Mouse (Mus musculus) lung, embryonic 16.5 days (tissue): ENCODE results near the gene Cdc20b. TPM values are rescaled to one million over a fixed set of nuclear protein-coding genes. Genes with fewer than 3 reads are reported as not detected.

ENCODE experiments used
- ATAC-seq: fragments of 200-750 bp; cut with Nextera tagmentation; 2 replicates; pipeline ENCODE4 v1.8.0; 2017; ENCODE audit warnings: low read depth, mild to moderate bottlenecking, moderate library complexity
- H3K27ac ChIP-seq: fragments of 300-500 bp; sonication (generic); 2 replicates; pipeline ENCODE4 v1.5.1; 2014; ENCODE audit warnings: mild to moderate bottlenecking, control low read depth, low read length
- H3K27me3 ChIP-seq: fragments of 300-500 bp; sonication (generic); 2 replicates; pipeline ENCODE4 v1.6.1; 2014; ENCODE audit warnings: low read depth, low read length, mixed read lengths; ENCODE audit not compliant: control insufficient read depth, insufficient read depth
- H3K36me3 ChIP-seq: fragments of 300-500 bp; sonication (generic); 2 replicates; pipeline ENCODE4 v1.6.1; 2014; ENCODE audit warnings: low read length; ENCODE audit not compliant: control insufficient read depth, insufficient read depth
- H3K4me1 ChIP-seq: fragments of 300-500 bp; sonication (generic); replicated peaks from 2 replicates; pipeline ENCODE4 v1.6.1; 2014; ENCODE audit warnings: low read length, mixed read lengths; ENCODE audit not compliant: control insufficient read depth, insufficient read depth
- H3K4me2 ChIP-seq: fragments of 300-500 bp; sonication (generic); 2 replicates; pipeline ENCODE4 v1.6.1; 2014; ENCODE audit warnings: low read depth, low read length, control low read depth
- H3K4me3 ChIP-seq: fragments of 300-500 bp; sonication (generic); 2 replicates; pipeline ENCODE4 v1.5.1; 2014; ENCODE audit warnings: mild to moderate bottlenecking, low read length, control low read depth
- H3K9ac ChIP-seq: fragments of 300-500 bp; sonication (generic); 2 replicates; pipeline ENCODE4 v1.6.1; 2014; ENCODE audit warnings: low read length, control low read depth
- H3K9me3 ChIP-seq: fragments of 300-500 bp; sonication (generic); 2 replicates; pipeline ENCODE4 v1.6.1; 2016; ENCODE audit warnings: low read length; ENCODE audit not compliant: control insufficient read depth
- WGBS: fragments of 180-500 bp; shearing (Covaris S2); extraction: QIAGEN DNeasy Blood & Tissue Kit; methylation state at CpG from one replicate; pipeline ENCODE4 v1.1.7; 2014; 5-methylcytosine and 5-hydroxymethylcytosine counted together
- polyA plus RNA-seq: library from polyadenylated mRNA; unstranded; fragments of >200 nt; fragmentation: Nextera tagmentation; extraction: Ambion mirVana; gene quantifications from 2 replicates; pipeline ENCODE4 v1.2.1, GENCODE M21; 2015

The Cdc20b gene
- polyA plus RNA-seq, 1 experiment from 2014 or later, result 4.6 TPM

DNA sequence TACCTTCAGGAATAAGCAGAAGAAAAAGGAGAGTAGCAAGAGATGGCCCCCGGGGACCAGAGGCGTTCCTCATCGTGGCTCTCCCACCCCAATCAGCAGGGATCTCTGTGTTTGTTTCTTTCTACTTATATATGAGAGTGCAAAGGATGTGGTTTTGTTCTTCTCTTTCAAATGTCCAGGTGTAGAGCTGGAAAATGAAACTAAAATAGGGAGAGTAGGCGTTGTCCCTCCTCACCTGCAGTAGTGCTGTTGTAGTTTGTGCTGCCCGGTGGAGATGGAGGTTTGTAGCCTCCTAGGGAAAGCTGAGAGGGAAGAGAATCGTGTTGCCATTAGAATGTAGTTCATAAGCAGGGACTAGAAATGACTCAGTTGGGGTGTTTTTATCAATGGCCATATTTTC lies 66.0 kb downstream of the Cdc20b start, which contains the start of gene Gzma:
Gene Gzma (minus strand): TSS at position 103 of the 400 bp plus-strand sequence.
- Histone ChIP-seq H3K27me3 (no peaks in the 10 kb centered on the region), H3K4me3 (no peak within 1 kb of the TSS), H3K27ac (no peak within 1 kb of the TSS), H3K36me3 (no peaks in the 10 kb centered on the region), H3K9ac (no peak within 1 kb of the TSS), H3K9me3 (no peaks in the 10 kb centered on the region), H3K4me1 (no peaks in the 10 kb centered on the region), H3K4me2 (no peak within 1 kb of the TSS)
- WGBS, result 79% methylated on average over 6 of the region's 6 CpGs
- no peak for ATAC-seq

- no peak overlapping the region for H3K4me3 ChIP-seq
- H3K4me2 ChIP-seq, result no peak overlapping the region
- no peak for ATAC-seq
- no peaks in the 10 kb centered on the region for H3K27me3 ChIP-seq
- H3K4me1 ChIP-seq, result no peaks in the 10 kb centered on the region
- 58% methylated on average over 10 of the region's 10 CpGs for WGBS
- no peaks in the 10 kb centered on the region for H3K36me3 ChIP-seq
- H3K27ac ChIP-seq, result no peak overlapping the region
- H3K9me3 ChIP-seq, result no peaks in the 10 kb centered on the region
- H3K9ac ChIP-seq, result no peak overlapping the region
These were observed 66.9 kb downstream of the Cdc20b start for GRCm38 (mm10) chr13:113101804-113102203.

DNA sequence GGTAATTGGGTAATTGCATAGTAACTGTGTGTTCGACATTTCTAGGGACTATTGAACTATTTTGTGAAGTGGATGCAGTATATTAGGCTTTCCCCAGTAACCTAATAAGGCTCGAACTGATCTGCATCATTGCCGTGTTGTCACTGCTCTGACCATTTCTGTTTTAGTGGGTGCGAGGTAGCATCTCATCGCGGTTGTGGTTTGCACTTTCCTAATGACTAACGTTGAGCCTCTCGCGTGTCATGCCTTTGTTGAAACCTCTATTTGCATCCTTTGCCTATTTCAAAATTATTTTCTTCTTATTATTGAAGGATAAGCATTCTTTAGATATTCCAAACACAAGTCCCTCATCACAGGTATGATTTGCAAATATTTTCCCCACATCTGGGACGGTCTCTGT lies 69.8 kb downstream of the Cdc20b start:
- ATAC-seq, result no peak
- WGBS, result 88% methylated on average over 10 of the region's 10 CpGs

GRCm38 (mm10) chr13:113118977-113119376 lies 84.1 kb downstream of the Cdc20b start:
- H3K4me2 ChIP-seq, result no peak overlapping the region
- no peaks in the 10 kb centered on the region for H3K27me3 ChIP-seq
- ATAC-seq, result peak; percentile 65
- H3K4me1 ChIP-seq, result no peaks in the 10 kb centered on the region
- no peaks in the 10 kb centered on the region for H3K9me3 ChIP-seq
- WGBS, result 16% methylated on average over 4 of the region's 4 CpGs
- no peak overlapping the region for H3K9ac ChIP-seq
- H3K36me3 ChIP-seq, result no peaks in the 10 kb centered on the region
- no peak overlapping the region for H3K27ac ChIP-seq
- H3K4me3 ChIP-seq, result no peak overlapping the region

More for the DNA sequence above, 69.8 kb downstream of the Cdc20b start:
- no peaks in the 10 kb centered on the region for H3K36me3 ChIP-seq
- H3K9me3 ChIP-seq, result no peaks in the 10 kb centered on the region
- no peak overlapping the region for H3K9ac ChIP-seq
- H3K27me3 ChIP-seq, result no peaks in the 10 kb centered on the region
- H3K4me1 ChIP-seq, result no peaks in the 10 kb centered on the region
- no peak overlapping the region for H3K4me3 ChIP-seq
- H3K27ac ChIP-seq, result no peak overlapping the region
- H3K4me2 ChIP-seq, result no peak overlapping the region

DNA sequence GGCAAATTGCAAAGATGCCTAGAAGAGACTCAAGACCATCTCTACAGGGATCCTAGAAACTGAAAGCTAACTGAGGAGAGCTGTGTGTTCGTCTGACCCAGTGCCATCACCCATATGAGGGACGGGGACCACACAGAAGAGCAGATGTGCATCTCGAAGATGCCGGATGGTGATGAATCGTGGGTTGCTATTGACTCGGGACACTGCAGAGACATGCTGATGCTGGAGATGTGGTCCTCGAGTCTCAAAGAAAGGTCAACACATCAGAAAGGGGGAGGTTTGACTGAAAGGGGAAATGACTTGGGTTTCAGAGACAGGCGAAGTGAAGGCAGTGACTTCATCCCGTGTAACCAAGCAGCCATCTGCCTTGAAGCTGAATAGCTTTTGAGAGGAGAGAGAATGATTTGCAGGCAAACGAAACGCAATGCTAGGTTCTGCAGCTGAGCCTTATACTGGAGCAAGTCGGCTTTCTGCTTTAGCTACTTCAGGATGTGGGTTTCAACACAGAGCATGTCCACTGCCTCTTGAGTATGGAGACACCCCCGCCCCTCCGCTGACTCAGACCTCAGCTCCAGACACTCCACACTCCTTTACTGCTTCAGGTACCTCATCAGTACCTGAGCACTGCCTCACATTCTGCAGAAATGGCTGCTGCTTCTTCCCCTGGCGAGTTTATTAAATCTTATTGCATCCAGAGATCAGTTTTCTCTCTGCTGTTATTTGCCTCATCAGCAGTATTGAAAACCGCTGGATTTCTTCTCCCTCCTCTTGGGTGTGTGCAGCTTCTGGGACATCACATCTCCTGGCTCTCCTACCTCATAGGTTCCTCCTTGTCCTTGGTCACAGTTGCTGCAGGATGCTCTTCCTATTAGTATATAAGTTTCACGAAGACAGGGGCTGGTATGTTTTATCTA lies 85.7 kb downstream of the Cdc20b start:
- no peak overlapping the region for H3K27ac ChIP-seq
- H3K4me2 ChIP-seq, result no peak overlapping the region
- H3K4me3 ChIP-seq, result no peak overlapping the region
- no peaks in the 10 kb centered on the region for H3K27me3 ChIP-seq
- H3K9me3 ChIP-seq, result no peaks in the 10 kb centered on the region
- no peak for ATAC-seq
- no peaks in the 10 kb centered on the region for H3K36me3 ChIP-seq
- no peaks in the 10 kb centered on the region for H3K4me1 ChIP-seq
- no peak overlapping the region for H3K9ac ChIP-seq
- WGBS, result 79% methylated on average over 17 of the region's 17 CpGs

GRCm38 (mm10) chr13:113121326-113121725 lies 86.4 kb downstream of the Cdc20b start:
- WGBS, result 87% methylated on average over 14 of the region's 14 CpGs
- H3K4me3 ChIP-seq, result no peak overlapping the region
- H3K36me3 ChIP-seq, result no peaks in the 10 kb centered on the region
- H3K27ac ChIP-seq, result no peak overlapping the region
- H3K9me3 ChIP-seq, result no peaks in the 10 kb centered on the region
- H3K4me2 ChIP-seq, result no peak overlapping the region
- no peak for ATAC-seq
- no peaks in the 10 kb centered on the region for H3K27me3 ChIP-seq
- H3K9ac ChIP-seq, result no peak overlapping the region
- no peaks in the 10 kb centered on the region for H3K4me1 ChIP-seq

- Histone ChIP-seq H3K4me1 (no peaks in the 10 kb centered on the region), H3K27ac (no peak overlapping the region), H3K36me3 (no peaks in the 10 kb centered on the region), H3K9ac (no peak overlapping the region), H3K4me3 (no peak overlapping the region), H3K27me3 (no peaks in the 10 kb centered on the region), H3K4me2 (no peak overlapping the region), H3K9me3 (no peaks in the 10 kb centered on the region)
- WGBS, result 58% methylated on average over 1 of the region's 1 CpGs
- no peak for ATAC-seq
These were observed 95.1 kb downstream of the Cdc20b start for GRCm38 (mm10) chr13:113129974-113130373.

- Histone ChIP-seq H3K27me3 (no peaks in the 10 kb centered on the region), H3K36me3 (no peaks in the 10 kb centered on the region), H3K4me3 (no peak overlapping the region), H3K9ac (no peak overlapping the region), H3K4me1 (no peaks in the 10 kb centered on the region), H3K9me3 (no peaks in the 10 kb centered on the region), H3K27ac (no peak overlapping the region), H3K4me2 (no peak overlapping the region)
- 84% methylated on average over 1 of the region's 1 CpGs for WGBS
- ATAC-seq, result no peak
These were observed 104.7 kb downstream of the Cdc20b start for GRCm38 (mm10) chr13:113139597-113139996.
